Mouse (Mus musculus) left cerebral cortex, postnatal 25 days (tissue): ENCODE results near the gene Baz2a. TPM values are rescaled to one million over a fixed set of nuclear protein-coding genes. Genes with fewer than 3 reads are reported as not detected.
"Not testable (repeated sequence)": the region's sequence is repeated elsewhere in the genome, so short reads cannot be mapped to it uniquely, and the experiment has no call there.

Experiments used
- DNase-seq, 2 experiments: peaks; one replicate each; pipeline ENCODE4 v3.0.0; 2022; ENCODE audit warnings: low spot score in 2 of 2, mixed read lengths in 1 of 2
- intact Hi-C: fragments of 180-260 bp; cut with DNase I; formaldehyde crosslinking; loops from one replicate; pipeline ENCODE4 v1.15.1; 2025
- total RNA-seq, 2 experiments: library from RNA; stranded (reverse); gene quantifications; 2 replicates each; pipeline ENCODE4 v1.2.3; 2021

Gene Baz2a
- total RNA-seq = 10 to 100 TPM; 34.3 to 38.4 TPM

DNA sequence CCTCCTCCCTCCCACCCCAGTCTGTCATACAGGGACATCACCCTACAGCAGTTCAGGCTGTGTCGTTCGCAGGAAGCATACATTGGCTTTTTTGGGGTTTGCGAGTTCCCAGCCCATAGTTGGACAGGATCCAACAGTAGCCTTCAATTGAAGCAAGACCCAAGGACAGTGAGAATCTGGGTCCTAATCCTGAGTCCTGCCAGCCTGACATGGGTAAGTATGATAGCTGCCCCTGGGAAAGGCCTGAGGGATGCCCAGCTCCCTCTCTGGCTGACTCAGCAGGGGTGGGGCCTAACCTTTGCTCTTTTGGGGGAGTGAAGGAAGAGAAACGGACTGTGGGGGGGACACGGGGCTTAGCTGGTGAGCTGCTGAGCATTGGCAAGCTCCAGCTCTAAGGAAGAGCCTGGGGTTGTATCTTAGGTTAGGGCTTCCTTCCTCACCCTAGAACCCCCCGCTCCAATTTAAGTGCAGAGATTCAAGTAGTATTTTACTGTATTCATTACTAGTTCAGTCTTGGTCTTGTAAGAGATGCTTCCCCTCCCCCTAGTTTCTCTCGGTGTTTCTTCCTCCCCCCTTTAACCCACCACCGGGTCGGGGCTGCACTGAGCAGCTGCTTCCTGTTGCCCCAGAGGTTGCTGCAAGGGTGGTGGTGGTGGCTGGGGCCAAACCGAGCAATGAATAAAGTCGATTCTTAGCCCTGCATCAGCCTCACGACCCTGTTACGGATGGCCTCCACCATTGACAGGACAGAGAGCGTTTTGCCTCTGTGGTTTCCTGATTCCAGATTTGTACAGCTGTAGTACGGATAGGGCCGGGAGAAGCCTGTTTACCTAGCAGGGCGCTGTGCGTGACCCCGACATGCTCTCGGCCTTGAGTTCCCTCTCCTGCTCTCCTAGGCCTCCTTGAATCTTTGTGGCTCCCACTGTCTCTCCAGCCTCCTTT lies at the start of gene Baz2a:
Baz2a (plus strand) TSS at position 14 of the 942 bp plus-strand sequence.
- intact Hi-C loops = loop anchor here (2.0 to 10.0 kb wide), 2 partner anchors 97 to 363 kb away; partner anchors contain the start of gene Smarcc2
- DNase-seq = peak; percentile 24 to 38

DNA sequence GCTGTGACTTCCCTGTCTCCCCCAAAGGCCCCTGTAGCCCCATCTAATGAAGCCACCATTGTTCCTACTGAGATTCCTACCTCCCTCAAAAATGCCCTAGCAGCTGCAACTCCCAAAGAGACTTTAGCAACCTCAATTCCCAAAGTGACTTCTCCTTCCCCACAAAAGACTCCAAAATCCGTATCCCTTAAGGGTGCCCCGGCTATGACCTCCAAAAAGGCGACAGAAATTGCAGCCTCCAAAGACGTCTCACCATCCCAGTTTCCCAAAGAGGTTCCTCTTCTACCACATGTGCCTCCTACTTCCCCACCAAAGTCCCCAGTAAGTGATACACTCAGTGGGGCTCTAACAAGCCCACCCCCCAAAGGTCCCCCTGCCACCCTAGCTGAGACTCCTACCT lies 49.7 kb upstream of the Baz2a start:
- no peak for DNase-seq
- intact Hi-C loops = no loop called here

DNA sequence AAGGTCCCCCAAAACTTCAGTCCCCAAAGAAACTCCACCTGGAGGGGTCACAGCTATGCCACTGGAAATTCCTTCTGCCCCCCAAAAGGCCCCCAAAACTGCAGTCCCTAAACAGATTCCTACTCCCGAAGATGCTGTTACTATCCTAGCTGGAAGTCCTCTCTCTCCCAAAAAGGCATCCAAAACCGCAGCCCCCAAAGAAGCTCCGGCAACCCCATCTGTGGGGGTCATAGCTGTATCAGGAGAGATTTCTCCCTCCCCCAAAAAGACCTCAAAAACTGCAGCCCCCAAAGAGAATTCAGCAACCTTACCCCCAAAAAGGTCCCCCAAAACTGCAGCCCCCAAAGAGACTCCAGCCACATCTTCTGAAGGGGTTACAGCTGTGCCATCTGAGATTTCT lies 48.9 kb upstream of the Baz2a start:
- DNase-seq = no peak
- intact Hi-C loops = no loop called here

DNA sequence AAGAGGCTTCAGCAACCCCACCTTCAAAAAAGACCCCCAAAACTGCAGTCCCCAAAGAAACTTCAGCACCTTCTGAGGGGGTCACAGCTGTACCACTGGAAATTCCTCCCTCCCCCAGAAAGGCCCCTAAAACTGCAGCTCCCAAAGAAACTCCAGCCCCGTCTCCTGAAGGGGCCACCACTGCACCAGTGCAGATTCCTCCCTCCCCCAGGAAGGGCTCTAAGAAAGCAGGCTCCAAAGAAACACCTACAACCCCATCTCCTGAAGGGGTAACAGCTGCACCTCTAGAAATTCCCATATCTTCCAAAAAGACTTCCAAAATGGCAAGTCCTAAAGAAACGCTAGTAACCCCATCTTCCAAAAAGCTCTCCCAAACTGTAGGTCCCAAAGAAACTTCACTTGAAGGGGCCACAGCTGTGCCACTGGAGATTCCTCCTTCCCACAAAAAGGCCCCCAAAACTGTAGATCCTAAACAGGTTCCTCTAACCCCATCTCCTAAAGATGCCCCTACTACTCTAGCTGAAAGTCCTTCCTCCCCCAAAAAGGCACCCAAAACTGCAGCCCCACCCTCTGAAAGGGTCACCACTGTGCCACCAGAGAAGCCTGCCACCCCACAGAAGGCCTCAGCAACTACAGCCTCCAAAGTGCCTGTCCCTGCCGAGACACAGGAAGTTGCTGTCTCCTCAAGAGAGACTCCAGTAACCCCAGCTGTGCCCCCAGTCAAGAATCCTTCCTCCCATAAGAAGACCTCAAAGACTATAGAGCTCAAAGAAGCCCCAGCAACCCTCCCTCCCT lies 48.1 kb upstream of the Baz2a start:
- intact Hi-C loops = no loop called here
- no peak for DNase-seq

DNA sequence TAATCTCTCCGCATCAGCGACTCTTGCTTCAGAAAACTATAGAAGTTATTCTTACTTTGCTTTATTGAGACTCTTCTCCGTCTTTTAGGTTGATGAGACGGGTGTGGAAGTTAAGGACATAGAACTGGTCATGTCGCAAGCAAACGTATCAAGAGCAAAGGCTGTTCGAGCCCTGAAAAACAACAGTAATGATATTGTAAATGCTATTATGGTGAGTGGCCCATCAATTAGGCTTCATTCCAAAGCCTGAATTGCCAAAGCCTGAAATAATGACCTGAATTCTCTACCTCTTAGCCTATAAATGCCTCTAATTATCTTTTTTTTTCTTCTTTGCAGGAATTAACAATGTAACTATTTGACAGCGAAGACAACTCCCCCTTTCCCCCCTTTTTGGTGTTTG lies 43.2 kb upstream of the Baz2a start:
- intact Hi-C loops = no loop called here
- DNase-seq = no peak

DNA sequence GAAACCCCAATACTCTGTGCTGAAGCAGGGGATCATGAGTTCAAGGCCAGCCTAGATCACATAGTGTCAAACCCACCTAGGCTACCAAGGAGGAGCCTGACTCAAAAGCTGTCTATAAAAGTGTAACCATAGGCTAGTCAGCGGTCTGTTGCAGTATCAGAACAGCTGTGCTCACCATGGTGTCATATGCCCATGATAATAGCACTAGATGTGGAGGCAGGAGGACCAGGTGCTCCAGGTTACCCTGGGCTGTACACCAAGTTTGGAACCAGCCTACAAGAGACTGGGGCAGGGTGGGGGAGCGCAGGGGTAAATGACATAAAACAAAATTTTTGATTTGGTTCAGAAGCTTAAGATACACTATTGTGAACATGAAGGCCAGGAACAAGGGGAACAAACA lies 41.6 kb upstream of the Baz2a start:
- DNase-seq = no peak
- intact Hi-C loops = no loop called here

DNA sequence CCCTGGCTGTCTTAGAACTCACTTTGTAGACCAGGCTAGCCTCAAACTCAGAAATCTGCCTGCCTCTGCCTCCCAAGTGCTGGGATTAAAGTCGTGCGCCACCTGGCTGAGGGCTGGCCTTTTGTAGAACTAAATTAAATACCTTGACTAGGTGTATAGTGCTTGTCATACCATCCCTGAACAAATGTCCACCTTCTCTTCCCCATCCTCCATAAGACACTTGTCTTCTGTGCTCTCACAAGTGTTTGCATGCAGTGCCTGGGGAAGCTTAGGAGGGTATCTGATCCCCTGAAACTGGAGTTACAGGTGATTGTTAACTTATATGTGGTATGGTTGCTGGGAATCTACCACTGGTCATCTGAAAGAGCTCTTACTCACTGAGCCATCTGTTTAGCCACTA lies 41.0 kb upstream of the Baz2a start:
- intact Hi-C loops = no loop called here

DNA sequence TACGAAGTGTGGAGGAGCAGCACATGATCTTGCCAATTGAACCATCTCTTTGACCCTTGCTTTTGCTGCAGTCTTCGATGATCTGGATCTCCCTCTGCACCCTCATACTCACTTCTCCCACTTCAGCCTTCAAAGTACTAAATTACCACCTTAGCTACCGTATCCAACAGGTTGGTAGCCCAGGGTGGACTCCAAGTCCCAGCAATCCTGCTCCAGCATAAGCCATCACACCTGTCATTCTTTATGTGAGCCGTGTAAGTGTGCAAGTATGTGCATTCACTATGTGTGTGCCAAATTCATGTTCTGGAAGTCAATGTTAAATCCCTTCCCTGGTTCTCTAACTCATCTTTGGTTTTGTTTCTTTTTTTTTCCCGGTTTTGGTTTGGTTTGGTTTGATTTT lies 39.8 kb upstream of the Baz2a start:
- DNase-seq = no peak
- intact Hi-C loops = no loop called here

More for the DNA sequence above, 41.0 kb upstream of the Baz2a start:
- no peak for DNase-seq

DNA sequence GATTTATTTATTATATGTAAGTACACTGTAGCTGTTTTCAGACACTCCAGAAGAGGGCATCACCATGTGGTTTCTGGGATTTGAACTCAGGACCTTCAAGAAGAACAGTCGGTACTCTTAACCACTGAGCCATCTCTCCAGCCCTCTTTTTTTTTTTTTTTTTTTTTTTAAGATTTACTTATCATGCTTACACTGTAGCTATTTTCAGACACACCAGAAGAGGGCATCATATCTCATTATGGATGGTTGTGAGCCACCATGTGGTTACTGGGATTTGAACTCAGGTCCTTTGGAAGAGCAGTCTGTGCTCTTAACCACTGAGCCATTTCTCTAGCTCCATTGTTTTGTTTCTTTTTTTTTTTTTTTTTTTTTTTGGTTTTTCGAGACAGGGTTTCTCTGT lies 39.2 kb upstream of the Baz2a start:
- intact Hi-C loops, DNase-seq: not testable (repeated sequence)

DNA sequence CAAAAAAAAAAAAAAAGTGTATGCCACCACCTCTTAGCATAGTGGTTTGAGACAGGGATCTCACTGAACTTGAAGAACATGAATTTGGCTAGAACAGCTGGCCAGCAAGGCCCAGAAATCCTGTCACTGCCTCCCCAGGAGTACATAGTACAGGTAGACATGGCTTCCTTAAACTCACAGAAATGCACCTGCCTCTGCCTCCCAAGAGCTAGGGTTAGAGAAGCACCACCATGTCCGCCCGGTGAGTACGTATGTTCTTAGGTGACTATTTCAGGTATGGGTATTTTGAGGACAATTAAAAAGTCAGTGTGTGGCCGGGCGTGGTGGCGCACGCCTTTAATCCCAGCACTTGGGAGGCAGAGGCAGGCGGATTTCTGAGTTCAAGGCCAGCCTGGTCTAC lies 38.4 kb upstream of the Baz2a start:
- intact Hi-C loops = no loop called here
- DNase-seq = no peak

DNA sequence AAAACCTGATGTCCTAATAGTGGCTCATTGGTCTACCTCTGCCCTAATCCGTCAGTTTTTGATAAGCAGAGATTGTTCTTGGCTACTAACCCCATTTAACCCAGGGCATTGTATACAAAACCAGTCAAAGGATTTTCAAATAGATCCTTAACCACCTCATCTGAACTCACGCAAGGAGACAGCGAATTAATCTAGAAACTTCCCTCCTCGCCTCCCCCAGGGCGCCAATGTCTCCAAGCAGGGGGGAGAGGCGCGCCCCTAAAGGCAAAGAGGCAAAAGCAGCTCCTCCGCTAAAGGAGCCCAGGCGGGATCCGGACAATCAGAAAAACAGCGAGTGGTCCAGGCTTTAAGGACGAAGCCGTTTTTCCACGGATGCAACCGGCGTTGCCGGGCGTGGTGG lies 33.2 kb upstream of the Baz2a start:
- DNase-seq = no peak
- intact Hi-C loops = loop anchor here (2.0 kb wide), 2 partner anchors 21 to 25 kb away; partner anchors contain the start of gene Atp5b

DNA sequence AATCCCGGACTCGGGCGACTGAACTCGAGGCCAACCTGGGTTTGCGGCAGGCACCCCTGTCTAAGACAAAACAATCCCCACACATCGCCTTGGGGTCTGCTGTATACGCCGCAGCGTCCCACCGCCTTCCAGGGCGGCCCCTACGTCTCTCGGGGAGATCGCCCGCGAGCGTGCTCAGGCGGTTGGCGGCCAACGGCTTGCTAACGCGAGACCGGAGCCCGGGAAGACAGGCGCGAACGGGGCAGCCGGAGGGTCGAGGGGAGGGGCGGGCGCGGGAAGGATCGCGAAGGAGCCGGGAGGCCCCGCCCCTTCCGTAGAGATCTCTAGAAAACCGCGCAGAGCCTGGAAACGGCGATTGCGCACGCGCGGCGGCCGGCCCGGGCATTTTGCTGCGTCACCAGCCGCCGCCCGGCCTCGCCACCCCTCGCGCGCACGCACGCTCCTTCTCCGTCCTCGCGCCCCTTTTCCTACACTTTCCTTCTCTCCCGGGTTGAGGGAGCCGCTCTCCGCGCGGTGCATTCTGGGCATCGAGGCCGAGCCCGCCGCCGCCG lies 32.7 kb upstream of the Baz2a start, which contains the start of gene Ptges3:
Ptges3 (plus strand) TSS at position 354 of the 551 bp plus-strand sequence.
- intact Hi-C loops = loop anchor here (2.0 kb wide), 2 partner anchors 22 to 24 kb away; partner anchors contain the start of gene Atp5b
- peak; percentile 97 to 98 for DNase-seq

DNA sequence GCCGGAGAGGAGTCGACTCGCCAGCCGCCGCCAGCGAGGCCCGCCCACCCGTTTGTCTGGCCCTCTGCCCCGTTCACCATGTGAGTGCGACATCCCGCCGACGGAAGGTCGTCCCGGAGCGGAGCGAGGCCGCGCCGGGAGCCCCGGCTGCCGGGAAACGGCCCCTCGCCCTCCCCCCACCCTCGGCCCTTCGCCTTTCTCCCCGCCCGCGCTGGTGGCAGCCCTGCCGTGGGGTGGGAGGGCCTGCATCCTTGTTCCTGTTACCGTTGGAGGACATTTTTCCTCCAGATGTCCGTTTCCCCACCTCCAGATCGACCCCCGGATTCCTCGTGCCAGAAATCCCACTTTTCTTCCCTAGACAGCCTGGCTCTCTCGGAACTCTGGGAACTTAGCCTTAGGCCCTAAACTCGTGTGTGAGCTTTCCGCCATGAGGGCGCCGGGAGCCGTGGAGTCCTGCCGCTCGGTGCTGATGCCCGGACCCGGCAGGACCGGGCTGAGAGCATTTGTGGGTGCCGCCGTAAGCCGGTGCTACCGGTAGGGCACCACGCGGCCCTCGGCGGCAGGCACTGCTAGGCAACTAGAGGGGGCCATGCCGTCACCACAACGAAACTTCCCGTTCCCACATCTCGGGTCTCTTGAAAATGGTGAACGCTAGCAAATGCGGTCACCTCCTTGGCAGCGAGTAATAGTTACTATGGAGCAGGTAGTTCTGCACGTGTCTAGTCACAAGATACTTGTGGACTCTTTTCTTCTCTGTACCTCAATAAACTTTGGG lies 32.0 kb upstream of the Baz2a start:
- intact Hi-C loops = loop anchor here (2.0 kb wide), 2 partner anchors 23 kb away; partner anchors contain the start of gene Atp5b
- peak; percentile 47 to 51 for DNase-seq

DNA sequence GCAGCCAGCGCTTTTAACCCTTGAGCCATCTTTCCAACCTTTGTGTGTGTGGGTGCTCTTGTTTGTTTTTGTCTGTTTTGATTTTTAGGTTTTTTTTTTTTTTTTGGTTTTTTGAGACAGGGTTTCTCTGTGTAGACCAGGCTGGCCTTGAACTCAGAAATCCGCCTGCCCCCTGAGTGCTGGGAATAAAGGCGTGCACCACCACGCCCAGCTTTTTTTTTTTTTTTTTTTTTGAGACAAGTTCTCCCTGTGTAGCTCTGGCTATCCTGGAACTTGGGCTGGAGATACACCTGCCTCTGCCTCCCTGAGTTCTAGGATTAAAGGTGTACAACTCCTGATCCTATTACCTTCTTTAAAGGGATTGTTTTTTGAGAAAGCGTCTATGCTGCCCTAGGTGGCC lies 30.3 kb upstream of the Baz2a start:
- DNase-seq = no peak
- intact Hi-C loops = no loop called here

DNA sequence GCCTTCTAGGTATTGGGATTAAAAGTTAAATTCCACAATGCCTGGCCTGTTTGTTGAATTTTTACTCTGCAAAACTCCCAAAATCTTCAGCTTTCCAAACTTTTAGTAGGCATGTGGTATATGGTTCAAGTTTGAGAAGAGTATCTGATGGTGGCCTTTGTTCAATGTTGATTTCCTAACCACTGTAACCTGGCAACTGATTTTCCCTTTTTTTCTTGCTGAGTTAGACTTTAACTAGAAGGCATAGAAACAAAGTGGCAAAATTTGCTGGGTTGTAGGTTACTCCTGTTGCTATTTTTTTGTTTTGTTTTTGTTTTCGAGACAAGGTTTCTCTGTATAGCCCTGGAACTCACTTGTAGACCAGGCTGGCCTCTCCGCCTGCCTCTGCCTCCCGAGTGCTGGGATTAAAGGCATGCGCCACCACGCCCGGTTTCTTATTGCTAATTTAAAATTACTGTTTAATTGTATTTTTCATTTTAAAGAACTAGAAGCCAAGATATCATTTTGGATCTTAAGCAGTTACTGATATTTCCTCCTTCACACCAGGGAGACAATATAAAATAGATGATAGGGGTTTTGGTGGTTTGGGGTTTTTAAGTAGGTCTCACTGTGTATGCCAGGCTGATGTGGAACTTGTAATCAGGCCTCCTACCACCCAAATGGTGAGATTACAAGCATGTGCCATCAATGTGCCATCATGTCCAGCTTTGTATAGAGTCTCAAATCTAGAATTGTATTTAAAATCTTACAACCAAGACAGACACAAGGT lies 29.0 kb upstream of the Baz2a start:
- DNase-seq = no peak
- intact Hi-C loops = no loop called here

DNA sequence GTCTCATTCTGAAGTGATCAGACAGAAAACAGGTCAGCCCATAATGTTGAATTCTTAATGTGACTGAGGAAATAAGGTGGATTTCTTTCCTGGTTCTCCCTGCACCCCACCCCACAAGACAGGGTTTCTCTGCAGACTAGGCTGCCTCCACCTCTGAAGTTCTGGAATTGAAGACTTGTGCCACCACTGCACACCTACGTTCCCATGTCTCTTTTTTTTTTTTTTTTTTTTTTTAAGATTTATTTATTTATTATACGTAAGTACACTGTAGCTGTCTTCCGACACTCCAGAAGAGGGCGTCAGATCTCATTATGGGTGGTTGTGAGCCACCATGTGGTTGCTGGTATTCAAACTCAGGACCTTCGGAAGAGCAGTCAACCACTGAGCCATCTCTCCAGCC lies 25.3 kb upstream of the Baz2a start:
- intact Hi-C loops = no loop called here
- no peak for DNase-seq

DNA sequence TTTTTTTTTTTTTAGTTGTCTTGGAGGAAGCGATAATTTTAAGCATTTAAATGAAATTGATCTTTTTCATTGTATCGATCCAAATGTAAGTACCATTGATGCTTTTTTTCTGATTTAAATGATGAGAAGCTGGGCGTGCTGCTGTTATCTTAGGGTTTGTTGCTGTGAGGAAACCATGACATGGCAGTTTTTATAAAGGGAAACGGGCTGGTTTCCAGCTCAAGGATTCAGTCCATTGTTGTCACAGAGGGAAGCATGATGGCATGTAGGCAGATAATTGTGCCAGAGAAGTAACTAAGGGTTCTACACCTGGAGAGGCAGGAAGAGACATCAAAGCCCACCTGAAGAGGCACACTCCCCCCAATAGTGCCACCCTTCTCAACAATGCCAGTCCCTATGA lies 22.2 kb upstream of the Baz2a start:
- intact Hi-C loops = no loop called here
- no peak for DNase-seq

DNA sequence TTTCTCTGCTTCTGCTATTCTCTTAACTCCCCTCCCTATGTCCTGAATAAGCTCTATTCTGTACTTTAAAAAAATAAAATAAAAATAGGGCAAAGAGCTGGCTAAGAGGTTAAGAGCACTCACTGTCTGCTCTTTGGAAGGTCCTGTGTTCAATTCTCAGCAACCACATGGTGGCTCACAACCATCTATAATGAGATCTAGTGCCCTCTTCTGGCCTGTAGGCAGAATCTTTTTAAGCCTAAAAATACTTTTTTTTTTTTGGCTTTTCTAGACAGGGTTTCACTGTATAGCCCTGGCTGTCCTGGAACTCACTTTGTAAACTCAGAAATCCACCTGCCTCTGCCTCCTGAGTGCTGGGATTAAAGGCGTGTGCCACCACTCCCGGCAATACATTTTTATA lies 20.9 kb upstream of the Baz2a start:
- DNase-seq, intact Hi-C loops: not testable (repeated sequence)

DNA sequence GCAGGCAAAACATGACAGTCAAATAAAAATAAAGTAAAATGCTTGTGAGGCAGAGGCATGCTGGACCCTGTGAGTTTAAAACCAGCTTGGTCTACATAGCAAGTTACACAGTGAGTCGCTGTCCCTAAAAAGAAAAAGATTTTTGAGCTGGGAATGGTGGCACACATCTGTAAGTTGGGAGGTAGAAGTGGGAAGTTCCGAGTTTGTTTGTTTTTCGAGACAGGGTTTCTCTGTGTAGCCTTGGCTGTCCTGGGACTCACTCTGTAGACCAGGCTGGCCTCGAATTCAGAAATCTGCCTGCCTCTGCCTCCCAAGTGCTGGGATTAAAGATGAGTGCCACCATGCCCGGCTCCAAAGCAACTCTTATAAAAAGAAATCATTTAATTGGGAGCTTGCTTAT lies 13.1 kb upstream of the Baz2a start:
- intact Hi-C loops = not testable (repeated sequence)

More for the DNA sequence above, 13.1 kb upstream of the Baz2a start:
- not testable (repeated sequence) for DNase-seq
